21 mouse cellular contexts compared by ENCODE assay signal in the genomic region with DNA sequence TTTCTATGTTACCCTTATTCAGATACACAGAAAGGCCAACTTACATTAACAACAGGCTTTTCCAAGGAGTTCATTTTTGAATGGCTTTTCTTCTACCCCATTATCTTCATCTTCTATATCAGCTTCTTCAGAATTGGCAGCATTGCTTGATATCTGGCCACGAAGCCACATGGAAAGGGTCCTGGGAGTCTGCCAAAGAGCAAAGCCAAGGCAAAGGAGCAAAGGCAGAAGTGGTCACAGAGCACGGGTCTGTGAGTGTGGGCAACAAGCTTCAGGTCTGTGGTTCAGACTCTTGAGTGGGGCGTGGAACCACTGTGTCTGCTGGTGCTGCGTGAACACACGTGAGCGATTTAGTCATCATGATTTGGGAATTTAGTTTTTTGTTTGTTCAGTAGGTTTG.
DNase-seq lines count a peak whose midpoint lies in the region; ATAC-seq and TF ChIP-seq lines count a peak whose summit lies in the region.
"Had no signal": no experiment of that assay in that cellular context is flagged by ENCODE, and none has a peak within 500 bp of the region (broad histone marks: within the 10 kb centered on the region; RNA-seq: fewer than 3 reads in every experiment).

No protein-coding gene starts in this region.

- no peaks in the 10 kb centered on the region for H3K9me3 ChIP-seq in neural tube, embryonic 15.5 days (replicated peaks)
- no peaks in the 10 kb centered on the region for H3K9me3 ChIP-seq in hindbrain, postnatal 0 days (ENCODE audit: low read length)
- H3K9me3 ChIP-seq: G1E; heart, embryonic 10.5 days; liver, embryonic 15.5 days; megakaryocyte, embryonic 14.5 days had no signal

- 91% methylated on average over 6 of the region's 6 CpGs for WGBS in neural tube, embryonic 15.5 days
- 83% methylated on average over 6 of the region's 6 CpGs for WGBS in hindbrain, postnatal 0 days

- H3K27ac ChIP-seq in neural tube, embryonic 15.5 days (replicated peaks): peak overlapping the region; percentile 39; the same call in 1 of the 2 replicates
- no peak overlapping the region for H3K27ac ChIP-seq in hindbrain, postnatal 0 days
- H3K27ac ChIP-seq: heart, embryonic 10.5 days; kidney, postnatal 0 days; liver, embryonic 15.5 days had no signal

- ATAC-seq in neural tube, embryonic 15.5 days (ENCODE audit: low FRiP score): no peak
- ATAC-seq in megakaryocyte progenitor cell, adult 5-6 weeks (replicated peaks; ENCODE audit: poor library complexity): peak; percentile 39; the same call in 1 of the 2 replicates
- ATAC-seq in hindbrain, postnatal 0 days: no peak
- ATAC-seq: hindbrain, embryonic 16.5 days; lung, postnatal 0 days; midbrain, embryonic 16.5 days had no signal

- H3K27me3 ChIP-seq in neural tube, embryonic 15.5 days (replicated peaks): no peaks in the 10 kb centered on the region
- H3K27me3 ChIP-seq in hindbrain, postnatal 0 days (ENCODE audit: insufficient read depth, low read length): no peaks in the 10 kb centered on the region
- H3K27me3 ChIP-seq: liver, embryonic 15.5 days; megakaryocyte, embryonic 14.5 days had no signal

- no peak for TF ChIP-seq CTCF in hindbrain, postnatal 0 days (IDR thresholded peaks at IDR 0.05; ENCODE audit: low read depth)

- no peak overlapping the region for H3K9ac ChIP-seq in neural tube, embryonic 15.5 days (replicated peaks)
- H3K9ac ChIP-seq in hindbrain, postnatal 0 days (replicated peaks; ENCODE audit: low read length): no peak overlapping the region
- H3K9ac ChIP-seq: liver, embryonic 15.5 days had no signal

- peaks cover 8% of the 10 kb centered on the region for H3K4me1 ChIP-seq in neural tube, embryonic 15.5 days
- H3K4me1 ChIP-seq in hindbrain, postnatal 0 days (ENCODE audit: insufficient read depth, low read length): peaks cover 4% of the 10 kb centered on the region; the same call in 1 of the 2 replicates

- no peak overlapping the region for H3K4me3 ChIP-seq in neural tube, embryonic 15.5 days (replicated peaks)
- no peak overlapping the region for H3K4me3 ChIP-seq in hindbrain, postnatal 0 days (ENCODE audit: low read length)
- H3K4me3 ChIP-seq: heart, embryonic 10.5 days; liver, embryonic 15.5 days had no signal

- H3K36me3 ChIP-seq in neural tube, embryonic 15.5 days: peaks cover 21% of the 10 kb centered on the region
- H3K36me3 ChIP-seq in hindbrain, postnatal 0 days (ENCODE audit: insufficient read depth, low read length): no peaks in the 10 kb centered on the region; the same call in 1 of the 2 replicates

- H3K4me2 ChIP-seq in neural tube, embryonic 15.5 days: no peak overlapping the region
- H3K4me2 ChIP-seq in hindbrain, postnatal 0 days (ENCODE audit: low read depth, low read length): no peak overlapping the region
- H3K4me2 ChIP-seq: liver, embryonic 15.5 days had no signal

- peak; percentile 14 to 25 for DNase-seq in heart, adult 18-20 months
- no peak for DNase-seq in heart, adult 11 months
- no peak for DNase-seq in neural tube, embryonic 10.5 days (ENCODE audit: extremely low spot score, low spot score)
- DNase-seq in cerebellum, postnatal 10 days: peak; percentile 92 to 93
- no peak for DNase-seq in thymus, adult 18-20 months
- no peak for DNase-seq in hindbrain, postnatal 0 days (ENCODE audit: low spot score)
- DNase-seq: adrenal gland, postnatal 36 days; embryo, embryonic 11 days; kidney, adult 11 months; right cerebral cortex, postnatal 4 days; thymus, postnatal 14 days had no signal

Comparison
In these comparisons a context has a peak if more than half of its experiments do, and no peak if none do; other contexts are left out.
1. DNase-seq: peak in heart, adult 18-20 months (2 of 2) and cerebellum, postnatal 10 days (2 of 2); none in heart, adult 11 months (single experiment), neural tube, embryonic 10.5 days (single experiment), thymus, adult 18-20 months (0 of 2) and hindbrain, postnatal 0 days (single experiment).